Mouse (Mus musculus): ENCODE measurements around the gene Hoxd9.

Hoxd9 gene

DNA sequence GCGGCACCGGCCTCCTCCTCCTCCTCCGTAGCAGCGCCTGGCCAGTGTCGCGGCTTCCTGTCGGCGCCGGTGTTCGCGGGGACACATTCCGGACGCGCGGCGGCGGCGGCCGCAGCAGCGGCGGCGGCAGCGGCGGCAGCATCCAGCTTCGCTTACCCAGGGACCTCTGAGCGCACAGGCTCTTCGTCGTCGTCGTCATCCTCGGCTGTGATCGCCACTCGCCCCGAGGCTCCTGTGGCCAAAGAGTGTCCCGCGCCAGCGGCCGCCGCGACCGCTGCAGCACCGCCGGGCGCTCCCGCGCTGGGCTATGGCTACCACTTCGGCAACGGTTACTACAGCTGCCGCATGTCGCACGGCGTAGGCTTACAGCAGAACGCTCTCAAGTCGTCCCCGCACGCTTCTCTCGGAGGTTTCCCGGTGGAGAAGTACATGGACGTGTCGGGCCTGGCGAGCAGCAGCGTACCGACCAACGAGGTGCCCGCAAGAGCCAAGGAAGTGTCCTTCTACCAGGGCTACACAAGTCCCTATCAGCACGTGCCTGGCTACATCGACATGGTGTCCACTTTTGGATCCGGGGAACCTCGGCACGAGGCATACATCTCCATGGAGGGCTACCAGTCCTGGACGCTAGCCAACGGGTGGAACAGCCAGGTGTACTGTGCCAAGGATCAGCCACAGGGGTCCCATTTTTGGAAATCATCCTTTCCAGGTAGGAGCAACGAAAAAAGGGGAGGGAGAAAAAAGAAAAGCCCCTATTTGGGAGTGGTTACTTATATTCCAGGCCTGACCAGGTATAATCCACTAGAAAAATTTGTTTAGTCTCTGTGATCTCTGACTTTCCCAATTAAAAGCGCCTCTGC is 28.9 kb upstream of the Hoxd9 start:
- peak; percentile 80 for DNase-seq (ENCODE audit: extremely low spot score, low spot score)

DNA sequence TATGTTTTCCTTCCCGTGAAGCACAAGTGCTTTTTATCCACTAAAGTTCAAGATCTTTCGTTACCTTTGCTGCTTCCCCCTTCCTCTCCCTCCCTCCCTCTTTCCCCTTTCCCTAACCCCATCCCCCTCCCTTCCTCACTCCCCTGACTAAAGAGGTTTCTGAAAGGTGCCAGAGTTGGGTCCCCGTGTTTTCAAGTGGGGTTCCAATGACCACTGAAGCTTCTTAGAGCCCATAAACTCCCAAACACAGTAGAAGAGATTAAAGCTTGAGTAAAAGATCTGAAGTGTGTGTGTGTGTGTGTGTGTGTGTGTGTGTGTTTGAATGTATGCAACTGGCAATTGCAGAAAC is 28.3 kb upstream of the Hoxd9 start:
- no peak for DNase-seq (ENCODE audit: extremely low spot score, low spot score)

DNA sequence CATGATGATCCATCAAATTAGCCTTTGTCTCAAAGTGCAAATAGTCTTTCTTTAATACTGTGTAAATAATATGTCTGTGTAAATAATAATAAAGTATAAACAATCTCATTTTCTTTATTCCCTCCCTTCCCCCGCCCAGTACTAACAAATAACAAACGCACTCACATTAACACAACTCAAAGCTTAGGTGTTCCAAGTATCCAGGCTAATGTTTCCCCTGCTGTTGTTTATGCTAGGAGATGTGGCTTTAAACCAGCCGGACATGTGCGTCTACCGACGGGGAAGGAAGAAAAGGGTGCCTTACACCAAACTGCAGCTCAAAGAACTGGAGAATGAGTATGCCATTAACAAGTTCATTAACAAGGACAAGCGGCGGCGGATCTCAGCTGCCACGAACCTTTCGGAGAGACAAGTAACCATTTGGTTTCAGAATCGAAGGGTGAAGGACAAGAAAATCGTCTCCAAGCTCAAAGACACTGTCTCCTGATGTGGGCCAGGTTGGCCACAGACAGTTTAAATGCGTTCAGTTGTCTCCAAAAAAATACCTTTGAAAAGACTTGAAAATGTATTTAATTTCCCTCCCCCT is 27.8 kb upstream of the Hoxd9 start:
- peak; percentile 64 for DNase-seq (ENCODE audit: extremely low spot score, low spot score)

DNA sequence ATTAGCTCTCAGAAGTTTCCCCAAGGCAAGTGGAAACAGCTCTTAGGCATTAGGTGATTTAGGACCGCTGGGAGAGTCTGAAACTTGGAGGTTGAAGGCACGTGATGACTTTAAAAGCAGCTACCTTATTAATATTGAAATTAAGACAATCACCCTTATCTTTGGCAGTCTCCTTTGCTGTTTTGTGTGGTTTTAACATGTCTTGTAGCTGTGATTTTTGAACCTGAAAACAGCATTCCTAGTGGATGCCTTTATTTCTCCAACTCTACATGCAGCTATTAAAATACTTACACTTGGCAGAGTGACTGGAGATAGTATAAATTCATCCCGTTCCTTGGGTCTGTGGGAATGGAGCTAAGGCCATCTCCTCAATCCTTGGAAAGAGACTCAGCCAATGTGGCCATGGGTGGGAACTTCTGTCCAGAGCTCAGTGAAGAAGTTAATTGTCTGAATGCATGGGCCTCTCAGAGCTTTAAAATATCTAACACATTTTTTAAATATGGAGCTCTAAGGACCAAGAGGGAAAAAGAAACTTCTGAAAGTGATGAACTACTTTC is 26.8 kb upstream of the Hoxd9 start:
- no peak for DNase-seq (ENCODE audit: extremely low spot score, low spot score)

DNA sequence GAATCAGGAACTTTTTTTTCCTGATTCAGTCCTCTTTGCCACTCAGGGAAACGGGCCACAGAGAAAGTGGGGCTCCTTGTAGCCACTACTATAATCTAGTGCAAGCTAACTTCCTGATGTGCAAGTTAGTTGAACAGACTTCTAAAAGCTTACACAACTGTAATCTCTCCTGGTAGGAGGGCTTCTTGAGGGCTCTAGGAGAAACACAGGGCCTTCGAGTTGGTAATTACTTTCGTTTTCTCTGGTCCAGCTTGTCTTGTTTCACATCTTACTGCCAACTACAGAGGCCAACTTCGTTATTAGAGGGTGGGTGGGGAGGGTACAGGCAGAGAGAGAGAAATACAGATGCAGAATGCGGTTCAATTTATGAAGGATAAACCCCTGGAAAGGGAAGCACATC is 25.7 kb upstream of the Hoxd9 start:
- no peak for DNase-seq (ENCODE audit: extremely low spot score, low spot score)

DNA sequence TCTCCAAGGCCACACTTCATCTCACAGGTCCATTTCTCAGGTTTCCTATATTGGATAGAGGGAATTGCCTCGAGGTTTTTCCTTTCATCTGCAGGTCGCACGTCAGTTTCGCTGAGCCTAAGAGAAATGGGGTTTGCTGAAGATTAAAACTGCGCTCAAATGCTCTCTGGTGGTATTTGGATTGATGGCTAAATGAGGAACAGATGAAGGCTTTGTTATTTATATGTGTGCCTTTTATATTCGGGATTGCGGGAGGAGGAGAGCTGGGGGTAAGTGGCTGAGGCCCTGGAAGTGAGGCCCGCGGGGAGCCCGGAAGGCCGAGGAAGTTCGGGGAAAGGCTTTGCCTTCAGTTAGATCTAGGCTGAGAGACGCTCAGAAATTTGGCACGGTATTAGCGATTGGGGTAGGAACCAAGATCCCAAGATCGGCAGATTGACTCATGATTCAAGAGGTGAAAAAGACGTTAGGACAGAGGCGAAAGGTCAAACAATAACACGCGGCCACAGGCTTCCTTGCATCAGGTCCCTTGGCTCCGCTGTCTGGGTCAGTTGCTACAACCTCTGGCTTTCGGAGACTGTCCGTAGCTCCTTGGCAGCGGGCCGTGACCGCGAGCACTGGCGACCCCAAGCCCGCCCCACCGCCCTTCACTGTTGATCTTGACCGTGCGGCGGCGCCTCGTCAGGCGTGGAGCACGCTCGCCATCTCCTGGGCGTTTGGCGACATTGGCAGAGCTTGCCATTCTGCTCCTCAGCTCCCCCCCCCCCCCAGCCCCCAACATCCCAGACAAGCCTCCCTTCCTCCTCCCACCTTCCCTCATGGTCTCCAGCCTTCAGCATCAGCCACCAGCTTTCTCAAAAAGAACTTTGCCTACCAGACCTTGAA is 24.8 kb upstream of the Hoxd9 start:
- DNase-seq (ENCODE audit: extremely low spot score, low spot score): no peak

DNA sequence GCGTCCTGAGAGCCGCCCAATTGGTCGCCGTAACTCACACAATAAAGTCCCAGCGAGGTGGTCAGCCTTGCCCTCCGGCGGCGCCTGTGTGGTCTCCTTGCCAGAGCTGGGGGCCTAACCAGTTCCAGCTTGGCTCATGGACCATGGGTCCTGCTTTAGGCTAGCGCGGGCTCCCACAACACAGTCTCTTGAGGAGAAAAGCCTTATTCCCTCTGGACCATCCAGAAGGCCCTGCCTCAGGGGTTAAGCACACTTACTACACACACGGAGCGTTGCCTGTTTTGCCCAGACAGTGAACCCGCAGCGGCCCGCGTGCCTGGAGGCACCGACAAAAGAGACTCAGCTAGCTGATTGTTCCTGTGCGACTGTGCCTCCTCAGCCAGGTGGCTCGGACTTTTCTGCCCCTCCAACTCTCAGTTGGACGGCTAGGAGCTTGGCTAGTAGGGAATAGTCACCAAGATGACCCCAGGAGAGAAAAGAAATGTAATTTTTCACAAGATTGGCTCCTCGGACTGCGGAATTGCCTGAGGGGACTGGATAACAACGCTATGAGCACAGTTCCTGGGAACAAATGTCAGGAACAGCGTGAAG is 23.6 kb upstream of the Hoxd9 start:
- DNase-seq (ENCODE audit: extremely low spot score, low spot score): no peak

DNA sequence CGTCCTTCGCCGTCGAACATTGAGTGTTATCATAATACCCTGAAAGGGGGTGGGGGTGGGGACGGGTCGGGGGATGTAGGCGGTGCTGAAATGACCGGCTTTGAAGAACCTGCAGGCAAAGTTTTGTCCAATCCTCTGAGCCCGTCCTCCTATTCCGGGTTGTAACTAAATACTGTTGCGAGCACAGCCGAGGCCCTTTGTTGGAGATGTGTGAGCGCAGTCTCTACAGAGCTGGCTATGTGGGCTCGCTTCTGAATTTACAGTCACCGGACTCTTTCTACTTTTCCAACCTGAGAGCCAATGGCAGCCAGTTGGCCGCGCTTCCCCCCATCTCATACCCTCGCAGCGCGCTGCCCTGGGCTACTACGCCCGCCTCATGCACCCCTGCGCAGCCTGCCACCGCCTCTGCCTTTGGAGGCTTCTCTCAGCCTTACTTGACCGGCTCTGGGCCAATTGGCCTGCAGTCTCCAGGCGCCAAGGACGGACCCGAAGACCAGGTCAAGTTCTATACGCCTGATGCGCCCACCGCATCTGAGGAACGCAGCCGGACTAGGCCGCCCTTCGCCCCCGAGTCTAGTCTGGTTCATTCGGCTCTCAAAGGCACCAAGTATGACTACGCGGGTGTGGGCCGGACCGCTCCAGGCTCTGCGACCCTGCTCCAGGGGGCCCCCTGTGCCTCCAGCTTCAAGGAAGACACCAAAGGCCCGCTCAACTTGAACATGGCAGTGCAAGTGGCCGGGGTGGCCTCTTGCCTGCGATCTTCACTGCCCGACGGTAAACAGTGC is 22.5 kb upstream of the Hoxd9 start, which contains the start of gene Hoxd12:
Hoxd12 (plus strand) TSS at position 133 of the 785 bp plus-strand sequence.
- DNase-seq (ENCODE audit: extremely low spot score, low spot score): no peak

DNA sequence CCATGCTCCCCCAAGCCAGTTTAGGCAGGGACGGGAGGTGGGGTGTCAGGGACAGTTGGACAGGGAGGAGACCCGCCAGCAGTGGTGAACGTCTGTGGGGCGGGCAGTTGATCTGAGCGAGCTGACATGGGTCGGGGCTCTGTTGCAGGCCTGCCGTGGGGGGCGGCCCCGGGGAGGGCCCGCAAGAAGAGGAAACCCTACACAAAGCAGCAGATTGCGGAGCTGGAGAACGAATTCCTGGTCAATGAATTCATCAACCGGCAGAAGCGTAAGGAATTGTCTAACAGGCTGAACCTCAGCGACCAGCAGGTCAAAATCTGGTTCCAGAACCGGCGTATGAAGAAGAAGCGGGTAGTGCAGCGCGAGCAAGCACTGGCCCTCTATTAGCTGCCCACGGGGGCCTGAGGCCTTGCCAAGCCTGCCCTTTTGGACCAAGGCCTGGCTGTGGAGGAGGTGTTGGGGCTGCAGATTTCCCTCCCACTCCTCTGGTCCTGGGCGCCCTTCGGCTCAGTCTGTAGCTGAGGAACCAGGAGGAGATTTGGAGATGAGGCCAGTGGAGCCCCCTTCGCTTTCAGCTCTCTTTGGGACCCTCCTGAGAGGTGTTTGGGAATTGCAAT is 21.8 kb upstream of the Hoxd9 start:
- no peak for DNase-seq (ENCODE audit: extremely low spot score, low spot score)

DNA sequence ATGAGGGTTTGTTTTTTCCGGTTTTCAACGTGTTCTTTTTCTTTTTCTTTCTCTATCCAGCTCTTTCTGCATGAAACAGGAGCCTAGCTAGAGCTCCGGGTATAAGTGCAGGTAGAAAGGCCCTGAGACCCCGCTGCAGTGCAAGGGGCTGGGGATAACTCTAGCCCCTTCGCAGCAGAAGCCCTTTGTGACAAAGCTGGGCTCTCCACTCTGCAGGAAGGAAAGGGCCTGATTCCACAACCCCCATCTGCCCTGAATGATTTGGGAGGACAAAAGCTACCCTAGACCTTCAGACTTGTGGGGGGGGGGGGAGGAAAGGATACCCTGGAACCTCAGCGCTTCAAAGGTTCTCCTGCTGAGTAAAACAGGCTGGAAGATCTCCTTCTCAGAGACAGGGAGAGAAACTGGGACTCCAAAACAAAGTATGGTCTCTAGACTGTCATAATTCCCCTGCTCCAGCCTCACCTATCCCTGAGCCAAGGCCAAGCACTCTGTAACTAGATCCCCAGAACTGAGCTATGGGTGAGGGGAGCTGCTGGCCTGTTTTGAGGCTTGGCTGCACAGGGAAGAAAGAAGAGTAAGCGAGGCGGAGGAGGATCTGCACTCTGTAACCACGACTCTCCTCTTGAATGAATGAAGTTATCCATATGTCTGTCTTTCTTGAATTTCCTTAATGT is 21.0 kb upstream of the Hoxd9 start:
- no peak for DNase-seq (ENCODE audit: extremely low spot score, low spot score)

DNA sequence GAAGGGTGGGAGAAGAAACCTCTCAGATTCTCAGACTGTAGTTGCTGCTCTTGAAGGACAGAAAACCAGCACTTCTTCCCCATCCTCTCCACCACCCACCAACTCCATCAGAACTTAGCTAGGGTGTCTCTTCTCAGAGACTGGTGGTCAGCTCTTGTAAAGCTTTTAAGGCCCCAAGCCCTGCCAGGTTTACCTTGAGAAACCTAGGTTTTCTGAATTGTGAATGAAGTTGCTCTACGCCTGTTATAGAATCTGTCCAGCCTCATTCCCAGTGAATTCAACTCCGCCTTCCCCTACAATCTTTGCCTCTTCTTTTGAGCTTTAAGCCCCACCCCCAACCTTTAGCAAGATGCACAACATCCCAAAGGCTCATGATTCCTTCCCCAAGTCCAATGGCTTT is 20.4 kb upstream of the Hoxd9 start:
- no peak for DNase-seq (ENCODE audit: extremely low spot score, low spot score)

DNA sequence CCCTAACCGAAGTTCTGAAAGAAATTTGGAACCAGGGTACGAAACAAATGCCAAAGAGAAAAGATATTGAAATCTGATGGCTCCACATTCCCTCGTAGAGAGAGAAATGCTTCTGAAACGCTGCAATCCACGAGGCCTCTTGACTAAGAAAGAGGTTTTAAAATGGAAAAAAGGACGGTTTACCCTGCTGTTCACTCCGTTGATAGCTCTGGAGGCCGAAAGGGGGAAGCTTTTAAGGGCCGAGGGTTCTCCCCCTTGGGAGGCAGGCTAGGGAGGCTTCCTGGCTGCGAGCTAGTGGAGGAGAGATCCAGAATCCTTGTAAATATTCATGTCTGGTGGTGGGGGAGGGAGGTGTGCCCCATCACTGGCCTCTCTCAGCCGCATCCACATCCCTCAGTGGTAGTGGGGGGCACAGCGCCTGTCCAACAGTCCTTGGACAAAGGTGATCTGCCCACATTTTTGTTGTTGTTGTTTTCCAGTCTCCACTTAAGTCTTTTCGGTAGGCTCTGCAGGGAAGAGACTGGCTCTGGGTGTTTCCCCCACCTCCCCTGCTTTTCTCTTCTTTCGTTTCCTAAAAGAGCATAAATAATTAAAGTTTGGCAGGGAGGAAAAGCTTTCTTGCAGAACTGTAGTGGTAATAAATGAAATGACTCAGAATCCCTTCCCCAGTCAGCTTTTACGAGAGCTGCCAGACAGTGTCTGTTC is 18.5 kb upstream of the Hoxd9 start, which contains the start of gene Hoxd11:
Hoxd11 (plus strand) TSS at position 667 of the 705 bp plus-strand sequence.
- peak; percentile 61 for DNase-seq (ENCODE audit: extremely low spot score, low spot score)

DNA sequence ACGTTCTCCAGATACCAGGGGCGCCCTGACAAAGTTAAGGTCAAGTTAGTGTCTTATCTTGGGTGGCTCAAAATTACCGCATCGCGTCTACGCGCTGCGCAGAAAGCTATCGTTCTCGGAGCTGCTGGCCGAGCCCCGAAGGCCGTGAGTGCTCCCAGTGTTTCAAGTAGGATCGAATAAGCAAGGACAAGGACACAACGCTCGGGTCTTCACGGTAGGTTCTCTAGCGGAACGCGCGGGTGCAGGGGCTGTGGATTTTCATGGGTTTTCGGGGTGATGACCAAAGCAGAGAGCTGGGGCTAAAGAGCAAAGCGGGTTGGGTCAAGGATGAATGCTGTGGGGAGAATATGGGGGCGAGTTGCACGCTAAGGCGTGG is 17.9 kb upstream of the Hoxd9 start:
- DNase-seq (ENCODE audit: extremely low spot score, low spot score): peak; percentile 73

DNA sequence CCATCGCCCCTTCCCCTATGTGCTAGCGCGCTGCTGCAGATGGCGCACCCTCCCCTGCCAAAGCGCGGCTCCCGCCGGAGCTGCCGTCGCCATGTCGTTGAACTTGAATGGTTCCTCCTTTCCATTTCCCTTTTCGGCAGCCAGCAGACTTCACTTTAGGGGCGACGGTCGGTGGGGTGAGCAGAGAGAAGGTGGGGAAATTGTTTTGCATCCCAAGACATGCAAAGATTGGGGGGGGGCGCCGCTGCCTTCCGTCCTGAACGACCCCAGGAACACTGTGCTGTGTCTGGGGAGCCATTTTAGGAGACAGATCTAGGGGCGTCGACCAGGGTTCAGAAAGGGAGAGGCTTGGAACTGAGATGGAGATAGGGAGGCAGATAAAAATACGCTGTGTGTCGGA is 17.5 kb upstream of the Hoxd9 start:
- peak; percentile 63 for DNase-seq (ENCODE audit: extremely low spot score, low spot score)

DNA sequence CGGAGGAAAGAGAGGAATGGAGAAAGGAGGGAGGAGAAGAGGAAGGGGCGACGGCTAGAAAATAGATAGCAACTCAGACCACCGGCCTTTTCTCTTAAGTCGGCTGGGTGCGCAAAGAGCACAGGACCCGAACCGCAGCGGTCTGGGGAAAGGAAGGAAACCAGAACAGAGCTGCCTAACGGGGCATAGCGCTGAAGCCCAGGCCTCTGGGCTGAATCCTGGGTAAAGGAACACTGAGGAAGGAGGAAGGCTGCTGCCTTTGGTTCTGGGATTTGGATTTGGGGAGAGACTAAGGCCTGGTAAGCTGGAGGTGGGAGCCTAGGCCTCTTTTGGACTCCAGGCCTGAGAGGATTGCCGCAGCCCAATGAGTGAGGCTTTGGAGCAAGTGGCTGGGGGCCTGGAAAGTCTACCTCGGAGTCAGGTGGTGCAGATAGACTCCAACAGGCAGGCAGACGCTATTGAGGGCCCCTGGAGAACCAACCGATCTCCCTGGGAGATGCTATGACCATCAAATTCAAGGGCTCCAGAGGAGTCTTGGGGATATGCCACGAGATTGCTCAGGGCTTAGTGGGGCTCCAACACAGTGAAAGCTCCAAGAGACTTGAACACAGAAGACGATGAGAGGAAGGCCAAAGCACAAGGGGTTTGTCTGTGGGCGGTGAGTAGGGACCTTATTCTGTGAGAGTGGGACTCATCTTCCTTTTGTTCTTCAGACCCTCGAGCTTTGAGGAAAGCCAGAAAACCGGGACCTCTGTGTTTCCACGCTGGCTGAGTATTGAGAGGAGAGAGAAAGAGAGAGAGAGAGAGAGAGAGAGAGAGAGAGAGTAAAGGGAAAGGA is 16.7 kb upstream of the Hoxd9 start:
- DNase-seq (ENCODE audit: extremely low spot score, low spot score): no peak

DNA sequence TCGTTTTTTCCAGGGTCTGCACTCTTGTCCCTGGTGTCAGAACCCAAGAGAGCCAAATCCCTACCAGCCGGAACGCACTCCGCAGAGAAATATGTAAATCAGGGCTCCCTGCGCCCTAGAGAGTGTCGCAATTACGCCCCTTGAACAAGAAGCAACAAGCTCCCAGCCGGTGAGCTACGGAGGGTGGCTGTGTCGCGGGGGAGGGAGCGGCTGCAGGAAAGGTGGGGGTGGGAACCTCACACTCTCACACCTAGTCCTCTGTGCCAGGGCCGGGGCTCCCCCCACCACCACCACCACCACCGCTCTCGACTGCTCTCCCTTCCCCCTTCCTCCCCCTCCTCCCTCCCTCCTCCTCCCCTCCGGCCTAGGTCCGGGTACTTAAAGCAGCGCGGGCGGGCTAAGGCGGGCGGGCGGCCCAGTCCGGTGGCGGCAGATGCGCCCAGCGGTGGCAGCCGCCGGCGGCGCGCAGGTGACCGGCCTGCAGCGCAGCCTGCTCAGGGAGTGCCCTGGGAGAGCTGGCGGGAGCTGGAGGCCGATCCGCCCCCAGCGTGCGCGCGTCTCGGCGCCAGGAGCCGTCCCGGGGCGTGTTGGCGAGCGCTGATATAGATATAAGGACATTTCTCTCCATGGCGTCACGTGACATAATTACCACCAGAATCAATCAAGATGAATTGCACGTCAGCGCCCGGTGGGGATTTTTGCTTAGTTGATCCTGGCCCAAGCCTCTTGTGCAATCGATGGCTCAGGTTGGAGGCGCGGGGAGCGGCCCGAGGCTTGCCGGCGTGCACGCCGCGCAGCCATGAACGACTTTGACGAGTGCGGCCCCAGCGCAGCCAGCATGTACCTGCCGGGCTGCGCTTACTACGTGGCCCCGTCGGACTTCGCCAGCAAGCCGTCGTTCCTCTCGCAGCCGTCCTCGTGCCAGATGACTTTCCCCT is 15.7 kb upstream of the Hoxd9 start:
- peak; percentile 74 for DNase-seq (ENCODE audit: extremely low spot score, low spot score)

DNA sequence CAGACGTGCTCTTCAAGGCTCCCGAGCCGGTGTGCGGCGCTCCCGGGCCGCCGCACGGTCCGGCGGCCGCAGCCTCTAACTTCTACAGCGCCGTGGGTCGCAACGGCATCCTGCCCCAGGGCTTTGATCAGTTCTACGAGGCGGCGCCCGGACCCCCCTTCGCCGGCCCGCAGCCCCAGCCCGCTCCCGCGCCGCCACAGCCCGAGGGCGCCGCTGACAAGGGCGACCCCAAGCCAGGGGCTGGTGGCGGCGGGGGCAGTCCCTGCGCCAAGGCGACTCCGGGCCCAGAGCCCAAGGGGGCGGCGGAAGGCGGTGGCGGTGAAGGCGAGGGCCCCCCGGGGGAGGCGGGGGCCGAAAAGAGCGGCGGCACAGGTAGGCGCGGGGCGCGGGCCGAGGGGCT is 14.7 kb upstream of the Hoxd9 start:
- peak; percentile 66 for DNase-seq (ENCODE audit: extremely low spot score, low spot score)
